Comparison of ENCODE assay signal across 10 mouse cellular contexts in genomic region chr16:42910716-42911115, GRCm38 (mm10). TPM values are rescaled to one million over a fixed set of nuclear protein-coding genes. Genes with fewer than 3 reads are reported as not detected.
DNase-seq lines count a peak whose midpoint lies in the region; ATAC-seq and TF ChIP-seq lines count a peak whose summit lies in the region.
"Had no signal": no experiment of that assay in that cellular context is flagged by ENCODE, and none has a peak within 500 bp of the region (broad histone marks: within the 10 kb centered on the region; RNA-seq: fewer than 3 reads in every experiment).

No protein-coding gene starts in this region.

- no peaks in the 10 kb centered on the region for H3K9me3 ChIP-seq in heart, embryonic 15.5 days (replicated peaks)
- H3K9me3 ChIP-seq: embryonic facial prominence, embryonic 15.5 days; midbrain, embryonic 12.5 days had no signal

- H3ac ChIP-seq in myocyte (ENCODE audit: control insufficient read depth, insufficient read length), result no peak overlapping the region

- H3K36me3 ChIP-seq in liver, adult 2 months (ENCODE audit: control insufficient read depth, insufficient read depth, low read length), result no peaks in the 10 kb centered on the region
- H3K36me3 ChIP-seq in heart, embryonic 15.5 days, result no peaks in the 10 kb centered on the region
- H3K36me3 ChIP-seq in myocyte (ENCODE audit: control insufficient read depth, insufficient read depth), result no peaks in the 10 kb centered on the region
- H3K36me3 ChIP-seq: embryonic facial prominence, embryonic 15.5 days; midbrain, embryonic 12.5 days had no signal

- TF ChIP-seq POLR2A in liver, adult 2 months (IDR thresholded peaks at IDR 0.05; ENCODE audit: extremely low read depth, insufficient read depth, low read length), result no peak
- TF ChIP-seq POLR2A in myocyte (IDR thresholded peaks at IDR 0.05; ENCODE audit: insufficient read length, low read depth), result no peak

- peaks cover under 1% of the 10 kb centered on the region; the same call in 1 of the 2 replicates for H3K79me2 ChIP-seq in liver, adult 2 months (ENCODE audit: control insufficient read depth, insufficient read depth, low read length)
- no peaks in the 10 kb centered on the region for H3K79me2 ChIP-seq in myocyte (ENCODE audit: control insufficient read depth, insufficient read depth)

- H3K27me3 ChIP-seq in liver, adult 2 months (ENCODE audit: control insufficient read depth, insufficient read depth, low read length), result no peaks in the 10 kb centered on the region
- no peaks in the 10 kb centered on the region for H3K27me3 ChIP-seq in heart, embryonic 15.5 days
- no peaks in the 10 kb centered on the region for H3K27me3 ChIP-seq in myocyte (ENCODE audit: control insufficient read depth, insufficient read depth, insufficient read length)
- H3K27me3 ChIP-seq: embryonic facial prominence, embryonic 15.5 days; midbrain, embryonic 12.5 days had no signal

- peaks cover 11% of the 10 kb centered on the region for H3K4me1 ChIP-seq in liver, adult 2 months (ENCODE audit: control insufficient read depth, insufficient read depth, low read length)
- H3K4me1 ChIP-seq in heart, embryonic 15.5 days (replicated peaks), result peaks cover 12% of the 10 kb centered on the region

- peak overlapping the region; percentile 82 for H3K27ac ChIP-seq in liver, adult 2 months (replicated peaks; ENCODE audit: insufficient read depth, low read depth, low read length)
- peak overlapping the region; percentile 71 for H3K27ac ChIP-seq in heart, embryonic 15.5 days
- H3K27ac ChIP-seq: midbrain, embryonic 12.5 days had no signal

- no peak; the same call in 1 of the 2 replicates for ATAC-seq in heart, embryonic 15.5 days (replicated peaks; ENCODE audit: insufficient number of reproducible peaks, insufficient read depth, low FRiP score, low read depth)

- no peak for TF ChIP-seq CTCF in liver, adult 2 months (IDR thresholded peaks at IDR 0.05; ENCODE audit: low read depth, low read length)

- H3K9ac ChIP-seq in liver, adult 2 months (ENCODE audit: low read depth, low read length), result peak overlapping the region; percentile 43; the same call in 1 of the 2 replicates
- H3K9ac ChIP-seq in heart, embryonic 15.5 days, result no peak overlapping the region
- H3K9ac ChIP-seq: embryonic facial prominence, embryonic 15.5 days; midbrain, embryonic 12.5 days had no signal

- WGBS in liver, adult 2 months, result 18% methylated on average over 3 of the region's 3 CpGs
- 36% methylated on average over 3 of the region's 3 CpGs for WGBS in heart, embryonic 15.5 days

- no peak overlapping the region for H3K4me3 ChIP-seq in liver, adult 2 months (ENCODE audit: insufficient read depth, low read depth, low read length)
- no peak overlapping the region for H3K4me3 ChIP-seq in heart, embryonic 15.5 days
- H3K4me3 ChIP-seq in myocyte, result no peak overlapping the region
- H3K4me3 ChIP-seq: embryonic facial prominence, embryonic 15.5 days; midbrain, embryonic 12.5 days had no signal

- H3K4me2 ChIP-seq in heart, embryonic 15.5 days, result peak overlapping the region; percentile 27; the same call in 1 of the 2 replicates
- H3K4me2 ChIP-seq in myocyte (ENCODE audit: low read depth), result peak overlapping the region; percentile 43
- H3K4me2 ChIP-seq: midbrain, embryonic 12.5 days had no signal

- peak; percentile 25 for DNase-seq in adrenal gland, postnatal 10 days
- no peak for DNase-seq in adrenal gland, adult 8-10 months
- DNase-seq in liver, adult 2 months (ENCODE audit: extremely low read depth, low read depth, low spot score), result peak; percentile 47
- DNase-seq in liver, result no peak
- DNase-seq in thymus, postnatal 36 days, result no peak
- no peak for DNase-seq in natural killer cell, adult 2 months (ENCODE audit: low spot score in 2 of 2)

TF ChIP-seq in myocyte, 11 proteins besides CTCF, POLR2A, EP300 and RAD21:
- peak in 2 of 3 experiments; percentile 28 to 71 for TF ChIP-seq MYOD1 (IDR thresholded peaks at IDR 0.05; ENCODE audit: control insufficient read depth in 1 of 3, insufficient read length in 2 of 3, low read depth in 2 of 3)
- TF ChIP-seq MYOG (IDR thresholded peaks at IDR 0.05; ENCODE audit: control insufficient read depth in 1 of 3, insufficient read depth in 1 of 3, insufficient read length in 2 of 3, low read depth in 2 of 3), result peak in 2 of 3 experiments; percentile 30 to 87
- TF ChIP-seq CEBPB (IDR thresholded peaks at IDR 0.05; ENCODE audit: insufficient read depth, poor library complexity, severe bottlenecking), result peak; percentile 13; the same call in 1 of the 2 replicates
- TF ChIP-seq TCF12 (IDR thresholded peaks at IDR 0.05; ENCODE audit: insufficient read depth, poor library complexity, severe bottlenecking), result no peak

RNA-seq across cellular contexts. Expression of gene Zbtb20, which starts 35.0 kb away (rescaled TPM):
- total RNA-seq in adrenal gland, postnatal 10 days (2021), result 100 to 1,000 TPM in 1 of 2 experiments, 10 to 100 TPM in 1; 99.2 to 123 TPM
- 100 to 1,000 TPM; 154 to 246 (median 184) TPM for total RNA-seq in adrenal gland, adult 8-10 months (2022)
- total RNA-seq in liver, adult 2 months (2014; rRNA removed), result 51.7 and 52.6 TPM in 2 replicates
- 16.2 and 17.8 TPM in 2 replicates for polyA plus RNA-seq in liver, adult 2 months (2012; rRNA removed)
- 42.0 and 47.6 TPM in 2 replicates for polyA plus RNA-seq in heart, embryonic 15.5 days (2015; fragmentation: Nextera tagmentation; extraction: Ambion mirVana)
- 5.0 TPM for polyA plus RNA-seq in myocyte (2012; fragmentation: generic; extraction: Trizol)

Comparison
In these comparisons a context has a peak if more than half of its experiments do, and no peak if none do; other contexts are left out.
1. DNase-seq: peak in adrenal gland, postnatal 10 days (single experiment) and liver, adult 2 months (single experiment); none in adrenal gland, adult 8-10 months (single experiment), liver (single experiment), thymus, postnatal 36 days (0 of 2) and natural killer cell, adult 2 months (0 of 2).